Mouse (Mus musculus) layer of hippocampus, adult 2 months (tissue): ENCODE measurements at regions not wholly inside any gene's neighbourhood (a gene's known extent, or its start where the extent isn't known, plus 50 kb on each side); places are given as distances from the start of the nearest gene placed in this dataset.

Experiments used
- DNase-seq, 2 experiments: peaks; one replicate each; pipeline ENCODE4 v3.0.0; 2022; ENCODE audit warnings: low spot score in 2 of 2
- H3K27ac ChIP-seq: fragments of 200-600 bp; 2 replicates; pipeline ENCODE4 v1.8.1; 2022
- H3K4me3 ChIP-seq: fragments of 200-600 bp; 2 replicates; pipeline ENCODE4 v1.8.1; 2022; ENCODE audit warnings: mild to moderate bottlenecking
- CTCF ChIP-seq: fragments of 200-600 bp; conservative IDR thresholded peaks from 2 replicates; pipeline ENCODE4 v1.8.1; 2022; ENCODE audit warnings: antibody characterized with exemption, mild to moderate bottlenecking, moderate library complexity

GRCm38 (mm10) chr4:124441737-124442487 lies 168.7 kb downstream of the 3100002H09Rik start:
- H3K27ac ChIP-seq, result no peak overlapping the region
- TF ChIP-seq CTCF, result peak; percentile 27
- no peak overlapping the region for H3K4me3 ChIP-seq
- DNase-seq, result no peak

- no peak for TF ChIP-seq CTCF
- Histone ChIP-seq H3K4me3 (no peak overlapping the region), H3K27ac (no peak overlapping the region)
- DNase-seq, result no peak
Measured at GRCm38 (mm10) chr4:124435040-124435434, 175.6 kb downstream of the 3100002H09Rik start.

DNA sequence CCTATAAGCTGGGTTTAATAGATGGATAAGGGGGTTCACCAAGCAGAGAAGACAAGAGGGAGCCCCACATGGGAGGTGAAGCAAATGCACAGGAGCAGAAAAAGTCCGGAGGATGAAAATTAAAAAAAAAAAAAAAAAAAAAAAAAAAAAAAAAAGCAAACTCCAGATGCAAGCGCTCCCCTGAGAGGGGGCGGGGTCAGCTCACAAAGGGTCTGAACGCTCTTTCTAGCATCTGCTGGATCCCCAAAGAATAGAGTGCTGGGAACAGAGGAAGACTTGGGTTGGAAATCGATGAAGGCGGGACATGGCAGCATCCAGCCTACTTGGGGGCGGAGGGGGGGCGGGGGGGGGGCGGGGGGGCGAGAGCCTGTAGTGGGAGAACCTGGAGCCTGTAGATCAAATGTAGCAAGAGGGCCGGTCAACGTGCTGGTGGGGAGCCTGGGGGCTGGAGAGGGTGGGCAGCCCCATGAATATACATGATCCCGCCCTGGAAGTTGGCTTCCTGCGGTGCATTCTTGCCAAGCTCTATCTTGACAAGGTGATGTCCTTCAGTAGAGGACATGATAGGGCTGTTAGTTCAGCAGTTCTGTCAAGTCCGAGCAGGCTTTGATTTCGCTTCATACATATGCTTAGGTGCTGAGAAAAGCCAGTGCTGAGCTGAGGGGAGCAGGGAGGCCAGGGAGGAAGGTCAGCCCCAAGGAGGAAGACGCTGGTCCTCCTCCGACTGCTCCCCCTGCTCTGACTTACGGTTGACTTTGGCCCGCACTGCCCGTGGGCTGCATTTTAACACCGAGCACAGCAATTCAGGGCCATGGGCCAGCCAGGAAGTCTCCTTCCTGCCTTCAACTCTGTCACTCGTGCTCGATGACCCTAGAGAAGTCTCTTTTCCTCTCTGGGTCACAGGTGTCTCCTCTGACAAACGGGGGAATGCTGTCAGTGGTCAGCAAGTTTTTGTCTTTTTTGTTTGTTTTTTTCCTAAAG lies 176.3 kb downstream of the 3100002H09Rik start:
- no peak for TF ChIP-seq CTCF
- DNase-seq, result no peak
- no peak overlapping the region for H3K27ac ChIP-seq

DNA sequence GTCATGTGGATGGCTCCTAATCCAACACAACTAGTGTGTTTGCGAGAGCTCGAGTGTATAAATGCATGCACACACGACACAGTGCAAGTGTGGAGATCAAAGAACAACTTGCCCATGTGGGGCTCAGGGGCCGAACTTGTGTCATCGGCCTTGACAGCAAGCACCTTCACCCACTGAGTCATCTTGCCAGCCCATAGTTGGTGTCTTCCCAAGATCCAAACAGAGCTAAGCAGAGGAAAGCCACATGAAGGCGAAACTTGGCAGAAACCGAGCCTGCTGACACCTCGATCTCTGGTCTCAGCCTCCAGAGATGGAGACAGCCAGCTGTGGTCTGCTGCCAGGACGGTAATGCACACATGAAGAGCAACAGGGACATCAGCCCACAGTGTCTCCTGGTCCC lies 177.1 kb downstream of the 3100002H09Rik start:
- TF ChIP-seq CTCF, result no peak
- no peak overlapping the region for H3K4me3 ChIP-seq
- DNase-seq, result no peak
- no peak overlapping the region for H3K27ac ChIP-seq

More for the DNA sequence above, 176.3 kb downstream of the 3100002H09Rik start:
- H3K4me3 ChIP-seq, result no peak overlapping the region

- TF ChIP-seq CTCF, result no peak
- DNase-seq, result no peak
- H3K4me3 ChIP-seq, result no peak overlapping the region
- H3K27ac ChIP-seq, result no peak overlapping the region
Measured at GRCm38 (mm10) chr4:124431193-124431592, 179.4 kb downstream of the 3100002H09Rik start.

- no peak for DNase-seq
- TF ChIP-seq CTCF, result no peak
- Histone ChIP-seq H3K27ac (no peak overlapping the region), H3K4me3 (no peak overlapping the region)
Measured at GRCm38 (mm10) chr4:124428844-124429243, 181.8 kb downstream of the 3100002H09Rik start.

DNA sequence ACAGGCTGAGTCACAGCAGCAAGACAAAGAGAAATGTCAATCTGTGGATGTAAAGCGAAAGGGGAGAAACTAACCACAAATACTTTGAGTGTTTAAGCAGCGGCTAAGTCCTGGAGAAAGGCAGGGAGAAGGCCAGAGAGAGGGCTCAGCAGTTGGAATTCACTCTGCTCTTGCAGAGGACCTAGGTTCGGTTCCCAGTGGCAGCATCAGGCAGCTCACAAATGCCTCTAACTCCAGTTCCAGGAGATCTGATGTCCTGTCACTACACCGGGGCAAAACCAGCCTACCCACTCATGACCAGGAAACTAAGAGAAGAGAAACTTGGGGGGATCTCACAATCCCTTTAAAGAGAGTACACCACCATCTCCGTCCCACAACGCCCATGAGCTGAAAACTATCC lies 188.2 kb downstream of the 3100002H09Rik start:
- no peak for DNase-seq
- no peak for TF ChIP-seq CTCF
- Histone ChIP-seq H3K27ac (no peak overlapping the region), H3K4me3 (no peak overlapping the region)

DNA sequence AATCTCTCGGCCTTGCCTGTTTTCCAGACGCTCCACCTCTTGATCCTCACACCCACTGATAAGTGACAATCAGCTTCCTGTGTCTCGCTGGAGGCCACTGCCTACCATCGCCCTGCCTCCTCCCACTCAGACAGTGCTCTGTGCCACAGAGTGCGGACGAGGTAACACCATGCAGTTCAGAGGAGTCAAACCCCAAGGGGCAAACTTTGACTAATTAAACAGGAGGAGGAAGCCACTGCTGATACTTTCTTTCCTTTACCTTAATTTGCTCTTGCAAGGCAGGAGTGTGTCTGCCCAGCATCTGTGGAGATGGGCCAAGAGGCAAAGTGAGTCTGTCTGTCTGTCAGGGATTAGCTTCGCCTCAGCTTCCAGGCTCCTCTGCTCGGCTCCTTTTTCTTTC lies 192.2 kb downstream of the 3100002H09Rik start:
- DNase-seq, result no peak
- Histone ChIP-seq H3K4me3 (no peak overlapping the region), H3K27ac (no peak overlapping the region)
- TF ChIP-seq CTCF, result no peak

DNA sequence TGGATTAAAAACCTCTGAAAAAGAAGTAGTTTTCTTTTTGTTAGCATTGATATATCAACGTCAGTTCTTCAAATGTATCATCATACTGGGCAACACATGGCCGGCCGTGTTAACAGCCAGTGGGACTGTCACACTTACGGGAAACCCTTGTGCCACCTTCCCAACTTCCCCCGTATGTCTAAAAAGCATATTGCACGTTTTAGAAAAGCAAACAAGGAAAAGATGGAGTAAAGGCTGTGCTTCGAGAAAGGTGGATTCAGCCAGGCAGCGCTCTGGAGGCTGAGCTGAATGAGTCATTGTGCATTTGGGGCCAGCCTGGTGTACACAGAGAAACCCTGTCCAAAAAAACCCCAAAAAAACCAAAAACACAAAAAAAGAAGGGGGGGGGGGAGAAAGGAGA lies 193.4 kb downstream of the 3100002H09Rik start:
- DNase-seq, result no peak
- Histone ChIP-seq H3K4me3 (no peak overlapping the region), H3K27ac (no peak overlapping the region)
- no peak for TF ChIP-seq CTCF

- no peak overlapping the region for H3K4me3 ChIP-seq
- no peak for TF ChIP-seq CTCF
- no peak overlapping the region for H3K27ac ChIP-seq
- no peak for DNase-seq
Measured at GRCm38 (mm10) chr4:124416266-124416665, 194.3 kb downstream of the 3100002H09Rik start.

- Histone ChIP-seq H3K4me3 (no peak overlapping the region), H3K27ac (no peak overlapping the region)
- TF ChIP-seq CTCF, result no peak
- DNase-seq, result no peak
Measured at GRCm38 (mm10) chr4:124414386-124414785, 196.2 kb downstream of the 3100002H09Rik start.

DNA sequence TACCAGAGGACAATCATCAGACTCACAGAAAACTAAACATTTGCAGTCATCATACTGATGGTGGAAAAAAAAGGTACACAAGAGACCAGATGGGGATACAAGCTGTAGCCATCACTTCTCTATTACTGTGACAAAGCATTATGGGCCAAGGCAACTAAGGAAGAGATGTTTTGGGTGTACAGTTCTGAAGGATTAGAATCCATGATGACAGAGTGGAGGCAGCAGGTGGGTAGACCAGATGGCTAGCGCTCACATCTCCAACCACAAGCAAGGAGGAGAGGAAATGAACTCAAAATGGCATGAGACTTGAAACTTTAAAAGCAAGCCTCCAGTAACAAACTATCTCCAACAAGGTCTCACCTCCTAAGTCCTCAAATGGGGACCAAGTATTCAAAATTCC lies 201.3 kb downstream of the 3100002H09Rik start:
- Histone ChIP-seq H3K4me3 (no peak overlapping the region), H3K27ac (no peak overlapping the region)
- no peak for DNase-seq
- TF ChIP-seq CTCF, result no peak

DNA sequence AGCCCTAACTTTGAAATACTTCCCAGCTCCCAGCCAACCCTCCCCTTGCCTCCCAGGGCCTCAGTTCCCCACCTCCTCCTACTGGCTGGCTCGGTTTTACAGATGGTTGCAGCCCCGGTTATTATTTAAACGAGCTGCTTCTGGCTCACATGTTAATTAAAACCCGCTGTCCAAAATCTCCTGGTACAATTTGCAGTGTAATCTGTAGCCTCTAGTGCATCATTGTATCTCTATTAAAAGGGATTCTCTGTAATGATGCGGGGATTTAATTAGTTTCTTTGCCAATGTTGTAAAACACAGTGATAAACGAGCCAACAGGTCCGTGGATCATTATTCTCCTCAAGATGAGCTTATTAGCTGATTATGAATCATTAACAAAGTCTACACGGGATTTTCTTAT lies 208.5 kb downstream of the 3100002H09Rik start:
- DNase-seq, result no peak
- Histone ChIP-seq H3K4me3 (no peak overlapping the region), H3K27ac (no peak overlapping the region)
- TF ChIP-seq CTCF, result no peak
